Comparison of ENCODE assay signal across 9 mouse cellular contexts in genomic region chr1:41275642-41276041, GRCm38 (mm10).
DNase-seq lines count a peak whose midpoint lies in the region; ATAC-seq lines count a peak whose summit lies in the region.
"Had no signal": no experiment of that assay in that cellular context is flagged by ENCODE, and none has a peak within 500 bp of the region (broad histone marks: within the 10 kb centered on the region; RNA-seq: fewer than 3 reads in every experiment).

No protein-coding gene starts in this region.

- H3K4me2 ChIP-seq in heart, embryonic 15.5 days: peak overlapping the region; percentile 55
- H3K4me2 ChIP-seq in midbrain, embryonic 12.5 days (replicated peaks): peak overlapping the region; percentile 46

- H3K9ac ChIP-seq in heart, embryonic 15.5 days: no peak overlapping the region
- H3K9ac ChIP-seq in midbrain, embryonic 12.5 days (replicated peaks): 0 out of 2 replicates have a peak overlapping the region, but pooled peaks have one; percentile 37

- WGBS in heart, embryonic 15.5 days: 31% methylated on average over 6 of the region's 6 CpGs
- WGBS in hindbrain, embryonic 10.5 days: 21% methylated on average over 6 of the region's 6 CpGs
- 8% methylated on average over 6 of the region's 6 CpGs for WGBS in midbrain, embryonic 12.5 days

- intact Hi-C loops in left cerebral cortex, postnatal 25 days (cut with DNase I): loop anchor here (10.0 kb wide), 4 partner anchors 399 to 1499 kb away; no protein-coding TSS in a partner anchor

- no peak for DNase-seq in heart, adult 9 months (ENCODE audit: low spot score in 2 of 2)
- DNase-seq in embryo, embryonic 11 days: peak; percentile 18
- DNase-seq in hindbrain, embryonic 10.5 days (ENCODE audit: low spot score): no peak
- no peak for DNase-seq in layer of hippocampus, adult 11-12 months (ENCODE audit: low spot score)
- DNase-seq in frontal cortex, postnatal 25 days (ENCODE audit: low spot score in 2 of 2): no peak
- no peak for DNase-seq in left cerebral cortex, postnatal 25 days (ENCODE audit: low spot score in 2 of 2)
- DNase-seq: kidney, adult 18-20 months had no signal

- ATAC-seq in heart, embryonic 15.5 days (replicated peaks; ENCODE audit: insufficient number of reproducible peaks, insufficient read depth, low FRiP score, low read depth): no peak
- ATAC-seq in midbrain, embryonic 12.5 days (ENCODE audit: low FRiP score, low read depth): no peak

- no peak overlapping the region for H3K27ac ChIP-seq in heart, embryonic 15.5 days
- H3K27ac ChIP-seq in hindbrain, embryonic 10.5 days: peak overlapping the region; percentile 85
- H3K27ac ChIP-seq in midbrain, embryonic 12.5 days (replicated peaks): peak overlapping the region; percentile 81

- no peaks in the 10 kb centered on the region for H3K27me3 ChIP-seq in heart, embryonic 15.5 days
- no peaks in the 10 kb centered on the region; the same call in 1 of the 2 replicates for H3K27me3 ChIP-seq in hindbrain, embryonic 10.5 days (ENCODE audit: insufficient read depth, poor library complexity, severe bottlenecking)
- H3K27me3 ChIP-seq in midbrain, embryonic 12.5 days: no peaks in the 10 kb centered on the region

- peaks cover 11% of the 10 kb centered on the region; the same call in 1 of the 2 replicates for H3K4me1 ChIP-seq in heart, embryonic 15.5 days (replicated peaks)
- H3K4me1 ChIP-seq in hindbrain, embryonic 10.5 days (replicated peaks): peaks cover 56% of the 10 kb centered on the region
- H3K4me1 ChIP-seq in midbrain, embryonic 12.5 days: peaks cover 46% of the 10 kb centered on the region

- no peaks in the 10 kb centered on the region for H3K36me3 ChIP-seq in heart, embryonic 15.5 days
- no peaks in the 10 kb centered on the region for H3K36me3 ChIP-seq in hindbrain, embryonic 10.5 days
- no peaks in the 10 kb centered on the region for H3K36me3 ChIP-seq in midbrain, embryonic 12.5 days

- H3K4me3 ChIP-seq in heart, embryonic 15.5 days: no peak overlapping the region
- peak overlapping the region; percentile 40 for H3K4me3 ChIP-seq in hindbrain, embryonic 10.5 days
- H3K4me3 ChIP-seq in midbrain, embryonic 12.5 days: peak overlapping the region; percentile 27

- H3K9me3 ChIP-seq in heart, embryonic 15.5 days (replicated peaks): no peaks in the 10 kb centered on the region
- H3K9me3 ChIP-seq in hindbrain, embryonic 10.5 days: no peaks in the 10 kb centered on the region
- 0 out of 2 replicates have a peak, but pooled peaks cover 3% of the 10 kb centered on the region for H3K9me3 ChIP-seq in midbrain, embryonic 12.5 days
